ENCODE assay signal across 9 mouse cellular contexts in the genomic region with DNA sequence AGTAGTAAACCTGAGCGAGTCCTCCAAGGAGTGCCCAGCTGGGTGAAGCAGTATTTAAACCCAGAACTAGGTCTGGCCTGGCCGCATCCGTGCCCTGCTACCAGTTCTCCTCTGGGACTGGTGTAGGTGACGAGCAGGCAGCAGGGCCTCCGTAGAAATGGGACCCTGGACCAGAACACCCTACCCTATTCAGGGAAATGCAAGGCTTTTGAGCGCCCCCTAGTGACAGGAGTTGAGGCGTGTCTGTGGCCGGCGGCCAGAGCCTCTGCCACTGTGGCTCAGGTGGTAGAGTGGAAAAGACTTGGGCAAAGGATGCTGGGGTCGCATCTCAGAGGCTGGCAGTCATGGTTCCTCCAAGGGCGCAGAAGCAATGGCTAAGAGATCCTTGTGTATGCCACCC.
DNase-seq lines count a peak whose midpoint lies in the region; ATAC-seq lines count a peak whose summit lies in the region.
"Had no signal": no experiment of that assay in that cellular context is flagged by ENCODE, and none has a peak within 500 bp of the region (broad histone marks: within the 10 kb centered on the region; RNA-seq: fewer than 3 reads in every experiment).

No protein-coding gene starts in this region.

- no peaks in the 10 kb centered on the region for H3K4me1 ChIP-seq in embryonic facial prominence, embryonic 14.5 days (ENCODE audit: control insufficient read depth, insufficient read depth, low read length)
- H3K4me1 ChIP-seq in hindbrain, embryonic 11.5 days (replicated peaks; ENCODE audit: control insufficient read depth, insufficient read depth, low read length), result no peaks in the 10 kb centered on the region
- H3K4me1 ChIP-seq: limb, embryonic 13.5 days had no signal

- 0 out of 2 replicates have a peak, but pooled peaks have one; percentile 19 for ATAC-seq in embryonic facial prominence, embryonic 14.5 days (ENCODE audit: low read depth)
- ATAC-seq in hindbrain, embryonic 11.5 days (ENCODE audit: low FRiP score), result 0 out of 2 replicates have a peak, but pooled peaks have one; percentile 43

- H3K27ac ChIP-seq in embryonic facial prominence, embryonic 14.5 days (replicated peaks; ENCODE audit: low read depth, low read length), result no peak overlapping the region
- H3K27ac ChIP-seq in hindbrain, embryonic 11.5 days (ENCODE audit: low read depth, low read length), result no peak overlapping the region
- H3K27ac ChIP-seq: limb, embryonic 13.5 days had no signal

- H3K27me3 ChIP-seq in embryonic facial prominence, embryonic 14.5 days (replicated peaks; ENCODE audit: control insufficient read depth, insufficient read depth, low read length), result no peaks in the 10 kb centered on the region
- H3K27me3 ChIP-seq in hindbrain, embryonic 11.5 days (ENCODE audit: control insufficient read depth, insufficient read depth, low read length), result no peaks in the 10 kb centered on the region
- H3K27me3 ChIP-seq: limb, embryonic 13.5 days had no signal

- no peaks in the 10 kb centered on the region for H3K9me3 ChIP-seq in embryonic facial prominence, embryonic 14.5 days (ENCODE audit: control insufficient read depth, low read length)
- H3K9me3 ChIP-seq in hindbrain, embryonic 11.5 days (ENCODE audit: control insufficient read depth, low read length), result no peaks in the 10 kb centered on the region
- H3K9me3 ChIP-seq: limb, embryonic 13.5 days had no signal

- DNase-seq in layer of hippocampus, adult 11-12 months (ENCODE audit: low spot score), result peak; percentile 70
- DNase-seq in layer of hippocampus, adult 9-10 months (ENCODE audit: low spot score), result no peak
- peak; percentile 61 for DNase-seq in adrenal gland, postnatal 25 days
- DNase-seq in embryonic facial prominence, embryonic 14.5 days (ENCODE audit: low spot score), result peak; percentile 57
- DNase-seq in hindbrain, embryonic 11.5 days (ENCODE audit: low spot score), result peak; percentile 84
- DNase-seq in left cerebral cortex, postnatal 36 days (ENCODE audit: low spot score in 2 of 2), result peak; percentile 50 to 61
- peak; percentile 42 for DNase-seq in naive thymus-derived CD4-positive, alpha-beta T cell, adult 2 months (ENCODE audit: low read depth)
- peak; percentile 61 for DNase-seq in thymus, postnatal 0 days (ENCODE audit: low spot score)

- H3K4me3 ChIP-seq in embryonic facial prominence, embryonic 14.5 days (ENCODE audit: low read depth, low read length), result no peak overlapping the region
- H3K4me3 ChIP-seq in hindbrain, embryonic 11.5 days (ENCODE audit: low read depth, low read length), result no peak overlapping the region
- H3K4me3 ChIP-seq: limb, embryonic 13.5 days had no signal

- peaks cover 34% of the 10 kb centered on the region for H3K36me3 ChIP-seq in embryonic facial prominence, embryonic 14.5 days (ENCODE audit: control insufficient read depth, insufficient read depth, low read length)
- H3K36me3 ChIP-seq in hindbrain, embryonic 11.5 days (ENCODE audit: control insufficient read depth, insufficient read depth, low read length), result no peaks in the 10 kb centered on the region; the same call in 1 of the 2 replicates

- 45% methylated on average over 11 of the region's 11 CpGs for WGBS in embryonic facial prominence, embryonic 14.5 days
- WGBS in hindbrain, embryonic 11.5 days, result 34% methylated on average over 11 of the region's 11 CpGs

- H3K9ac ChIP-seq in embryonic facial prominence, embryonic 14.5 days (ENCODE audit: low read depth, low read length), result no peak overlapping the region
- no peak overlapping the region for H3K9ac ChIP-seq in hindbrain, embryonic 11.5 days (ENCODE audit: low read depth, low read length)
- H3K9ac ChIP-seq: limb, embryonic 13.5 days had no signal

- no peak overlapping the region for H3K4me2 ChIP-seq in embryonic facial prominence, embryonic 14.5 days (ENCODE audit: low read depth, low read length)
- H3K4me2 ChIP-seq in hindbrain, embryonic 11.5 days (replicated peaks; ENCODE audit: low read depth, low read length), result no peak overlapping the region
- H3K4me2 ChIP-seq: limb, embryonic 13.5 days had no signal

- intact Hi-C loops in left cerebral cortex, postnatal 36 days (cut with DNase I), result no loop called here
